Mouse (Mus musculus): ENCODE data around the gene Ccdc155.

DNA sequence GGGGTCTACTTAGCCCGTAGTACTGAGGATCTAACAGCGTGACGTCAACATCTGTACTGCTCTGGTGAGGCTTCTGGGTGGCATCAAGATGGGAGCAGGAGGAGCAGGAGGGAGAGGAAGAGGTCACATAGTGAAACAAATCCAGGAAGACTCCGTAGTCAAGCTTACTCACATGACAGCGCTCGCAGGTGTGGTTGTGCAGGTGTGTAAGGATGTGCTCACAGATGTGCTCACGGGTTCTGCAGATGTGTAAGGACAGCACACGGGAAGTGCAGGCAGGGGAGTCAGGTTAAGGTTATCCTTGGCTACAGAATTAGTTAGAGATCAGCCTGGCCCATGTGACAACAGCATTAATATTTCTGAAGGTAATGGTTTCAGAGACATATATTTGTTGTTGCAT is 49.1 kb upstream of the Ccdc155 start:
- TF ChIP-seq ZC3H11A (IDR thresholded peaks at IDR 0.05; ENCODE audit: borderline replicate concordance, low read depth, low read length) (no peak), MAFK (IDR thresholded peaks at IDR 0.05; ENCODE audit: insufficient read depth, low read depth, low read length) (no peak), CHD2 (IDR thresholded peaks at IDR 0.05; ENCODE audit: low read depth, low read length) (no peak), ZNF384 (IDR thresholded peaks at IDR 0.05; ENCODE audit: low read depth, low read length) (no peak)

Data from ES-E14 (cell line).